Mouse (Mus musculus): ENCODE measurements at regions not wholly inside any gene's neighbourhood (a gene's known extent, or its start where the extent isn't known, plus 50 kb on each side); places are given as distances from the start of the nearest gene placed in this dataset.

DNA sequence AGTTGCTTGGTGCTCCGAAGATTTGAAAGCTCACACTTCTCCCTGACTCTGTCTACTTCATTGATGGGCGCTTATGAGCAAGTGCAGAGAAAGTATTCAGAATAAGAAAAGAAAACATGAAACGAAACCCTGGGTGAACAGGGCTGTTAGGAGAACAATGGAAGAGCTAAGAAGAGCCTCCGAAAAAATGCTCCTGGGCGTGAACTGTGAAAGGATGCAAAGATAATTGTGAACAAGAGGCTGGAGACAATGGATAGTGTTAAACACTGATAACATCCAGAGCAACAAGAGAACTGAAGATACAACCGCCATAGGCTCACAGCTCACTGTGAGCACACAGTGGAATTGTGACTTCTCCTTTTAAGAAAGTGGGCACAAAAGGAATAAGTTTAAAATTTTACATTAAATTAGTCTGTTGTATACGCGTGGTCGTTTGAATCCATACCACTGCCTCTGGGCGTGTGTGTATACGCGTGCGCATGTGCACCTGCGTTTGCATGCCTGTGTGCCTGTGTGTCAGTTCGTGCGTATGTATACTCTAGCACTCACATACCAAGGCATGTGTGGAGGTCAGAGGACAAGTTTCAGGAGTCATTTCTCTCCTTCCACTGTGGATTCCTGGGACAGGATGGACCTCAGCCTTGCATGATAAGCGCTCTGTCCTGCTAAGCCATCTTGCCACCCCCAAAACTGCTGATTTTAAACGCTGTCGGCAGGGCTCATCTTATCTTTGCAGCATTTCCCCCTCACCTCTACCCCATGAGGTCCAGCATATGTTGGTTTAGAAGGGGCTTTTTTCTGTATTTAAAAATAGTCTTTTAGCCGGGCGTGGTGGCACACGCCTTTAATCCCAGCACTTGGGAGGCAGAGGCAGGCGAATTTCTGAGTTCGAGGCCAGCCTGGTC lies 113.0 kb upstream of the 1700016C15Rik start:
- no peak for DNase-seq

DNA sequence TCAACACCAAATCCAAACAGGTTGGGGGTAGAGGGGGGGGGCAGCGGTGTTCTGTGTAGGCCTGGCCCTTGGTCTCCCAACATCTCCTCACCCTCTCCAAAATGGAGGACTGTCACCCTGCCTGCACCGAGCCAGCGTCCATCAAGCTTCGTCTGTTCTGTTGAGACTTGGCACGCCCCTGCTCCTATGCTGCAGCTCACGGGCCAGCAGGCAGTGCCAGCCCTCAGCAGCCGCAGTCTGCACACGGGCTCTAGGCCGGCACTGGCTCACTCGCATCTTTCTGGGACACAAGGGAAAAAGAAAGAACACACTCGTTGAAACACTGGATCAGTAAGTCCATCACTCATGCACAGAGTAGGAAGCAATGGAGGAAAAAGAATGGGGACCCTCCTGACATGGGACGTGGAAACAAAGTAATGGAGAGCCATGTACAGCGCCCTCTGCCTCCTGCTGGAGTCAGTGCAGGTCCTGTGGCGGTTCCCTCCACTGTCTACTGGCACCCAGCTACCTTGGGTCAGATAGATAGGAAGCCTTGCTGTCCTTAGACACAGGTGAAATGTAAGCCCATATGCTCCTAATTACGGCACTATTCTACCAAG lies 109.0 kb upstream of the 1700016C15Rik start:
- DNase-seq = no peak

DNA sequence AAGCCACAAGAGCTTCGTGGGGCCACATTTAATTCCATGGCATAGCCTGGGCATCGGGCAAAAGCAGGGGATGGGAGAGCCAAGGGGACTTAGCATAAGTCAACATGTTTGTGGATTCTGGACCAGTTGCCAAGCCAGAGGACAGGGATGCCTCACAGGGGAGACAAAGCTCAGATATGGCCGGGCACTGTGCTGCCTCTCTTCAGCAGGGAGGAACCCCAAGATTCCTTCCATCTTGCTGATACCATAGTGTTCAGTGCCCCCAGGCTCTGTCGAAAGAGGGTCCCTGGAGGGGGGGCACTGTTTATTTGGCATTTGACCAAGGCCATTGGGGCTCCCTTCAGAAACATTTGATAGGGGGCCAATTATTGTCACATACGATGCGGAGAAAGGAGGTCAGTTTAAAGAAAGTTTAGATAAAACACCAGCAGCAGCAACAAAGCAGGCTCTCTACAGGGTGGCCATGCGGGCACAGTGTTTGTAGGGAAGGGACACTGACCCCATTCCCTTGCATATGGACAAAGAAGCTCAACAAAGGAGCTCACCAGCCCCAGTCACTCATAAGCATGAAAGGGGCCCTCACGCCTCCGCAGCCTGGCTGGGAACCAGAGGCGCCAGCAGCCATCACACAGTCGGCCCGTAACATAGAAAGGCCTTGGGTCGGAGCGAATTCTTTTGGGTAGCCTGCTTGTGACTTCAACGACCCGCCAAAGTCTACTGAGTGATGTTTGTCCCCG lies 107.6 kb upstream of the 1700016C15Rik start:
- no peak for DNase-seq

DNA sequence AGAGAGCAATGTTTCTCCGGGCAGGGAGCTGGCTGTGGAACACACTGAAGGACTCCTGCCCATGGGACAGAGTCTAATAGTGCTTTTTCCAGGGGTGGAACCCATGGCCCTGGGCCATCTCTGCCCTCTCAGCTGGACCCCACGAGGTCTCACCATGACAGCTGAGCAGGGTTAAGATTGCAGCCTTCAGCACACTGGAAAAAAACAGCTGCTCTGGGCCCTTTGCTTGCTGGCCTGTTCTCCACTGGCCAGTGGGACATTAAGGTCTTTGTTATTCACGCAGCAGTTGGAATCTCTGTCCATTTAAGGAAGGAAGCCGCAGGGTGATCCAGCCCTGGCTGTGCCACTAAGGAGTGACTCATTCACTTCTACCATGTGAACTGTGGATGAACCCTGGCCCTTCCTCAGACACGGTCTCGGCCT lies 106.3 kb upstream of the 1700016C15Rik start:
- DNase-seq = no peak

DNA sequence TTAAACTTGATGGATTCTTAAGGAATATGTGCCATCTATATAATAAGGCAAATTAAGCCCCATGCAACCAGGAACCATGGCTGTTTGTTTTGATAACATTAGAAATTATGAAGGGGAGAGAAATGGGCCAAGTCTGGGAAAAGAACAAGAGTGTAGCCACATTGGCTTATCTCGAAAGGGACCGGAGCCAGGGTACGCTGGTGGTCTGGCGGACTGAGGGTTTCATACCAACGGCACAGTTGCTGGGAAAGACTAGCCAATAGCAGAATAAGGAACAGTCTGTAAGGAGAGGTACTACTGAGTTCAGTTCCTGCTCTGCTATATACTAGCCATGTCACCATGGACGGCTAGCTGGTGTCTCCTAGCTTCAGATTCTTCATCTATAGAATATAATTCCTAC lies 105.9 kb upstream of the 1700016C15Rik start:
- DNase-seq = no peak

DNA sequence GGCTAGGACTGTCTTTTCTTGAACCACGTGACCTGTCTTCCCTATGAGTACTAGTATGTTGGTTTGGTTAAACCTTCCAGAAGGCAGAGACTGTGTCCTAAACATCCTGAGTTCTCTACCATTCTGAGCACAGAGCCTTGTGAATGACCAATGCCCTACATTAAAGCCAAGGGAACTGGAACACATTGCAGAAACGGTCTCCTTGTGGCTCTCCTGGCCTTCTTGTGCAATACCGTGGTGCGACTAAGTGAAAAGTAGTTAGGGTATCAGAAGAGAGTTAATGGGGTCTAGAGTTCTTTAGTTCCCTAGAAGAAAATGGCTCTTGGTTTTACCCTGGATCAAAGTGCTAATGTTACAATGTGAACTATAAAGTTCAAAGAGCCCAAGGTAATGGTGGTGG lies 101.8 kb upstream of the 1700016C15Rik start:
- DNase-seq = no peak

DNA sequence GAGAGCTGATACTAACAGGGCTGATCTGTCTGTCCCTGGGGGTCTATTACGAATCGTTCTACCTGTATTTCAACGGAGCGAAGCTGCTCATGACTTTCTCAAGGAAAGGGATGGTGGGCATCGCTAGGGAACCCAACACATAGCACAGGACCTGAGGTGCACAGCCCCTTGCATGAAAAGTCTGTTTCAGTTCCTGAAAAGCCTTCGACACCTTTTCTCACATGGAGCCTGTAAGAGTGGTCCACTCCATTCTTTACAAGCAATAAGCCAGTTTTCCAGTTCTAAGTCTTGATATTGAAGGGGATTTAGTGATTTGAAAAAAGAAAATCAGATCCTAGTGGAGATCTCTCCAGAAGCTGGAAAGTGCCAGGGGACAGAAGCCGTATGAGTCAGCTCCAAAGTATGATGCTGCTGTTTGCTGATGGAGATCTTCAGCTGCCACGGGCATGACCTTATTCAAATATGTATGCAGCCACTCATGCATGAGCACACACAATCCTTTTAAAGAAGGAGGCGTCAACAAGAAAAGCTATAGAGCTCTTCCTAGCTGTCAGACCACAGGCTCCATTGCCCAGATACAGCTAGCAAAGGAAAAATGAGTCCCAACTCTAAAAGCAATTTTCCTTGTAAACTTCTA lies 95.5 kb upstream of the 1700016C15Rik start:
- DNase-seq = no peak

DNA sequence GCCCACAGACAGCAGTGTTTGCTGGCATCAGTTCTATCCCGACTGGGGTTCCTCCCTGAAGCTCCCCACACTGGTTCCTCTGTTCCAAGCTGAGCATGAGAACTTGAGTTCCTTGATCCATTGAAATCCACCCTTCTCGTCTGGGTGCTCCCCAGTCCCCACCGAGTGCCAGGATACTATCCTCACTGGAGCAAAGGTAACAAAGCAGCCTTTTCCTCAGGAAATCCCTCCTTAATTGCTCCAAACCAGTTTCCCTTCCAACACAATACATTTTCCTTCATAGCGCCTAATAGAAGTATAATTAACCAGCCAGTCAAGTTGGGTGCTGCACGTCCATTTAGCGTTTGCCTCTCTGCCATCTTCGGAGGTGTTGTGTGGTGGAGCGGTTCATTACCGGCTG lies 92.6 kb upstream of the 1700016C15Rik start:
- DNase-seq = no peak

DNA sequence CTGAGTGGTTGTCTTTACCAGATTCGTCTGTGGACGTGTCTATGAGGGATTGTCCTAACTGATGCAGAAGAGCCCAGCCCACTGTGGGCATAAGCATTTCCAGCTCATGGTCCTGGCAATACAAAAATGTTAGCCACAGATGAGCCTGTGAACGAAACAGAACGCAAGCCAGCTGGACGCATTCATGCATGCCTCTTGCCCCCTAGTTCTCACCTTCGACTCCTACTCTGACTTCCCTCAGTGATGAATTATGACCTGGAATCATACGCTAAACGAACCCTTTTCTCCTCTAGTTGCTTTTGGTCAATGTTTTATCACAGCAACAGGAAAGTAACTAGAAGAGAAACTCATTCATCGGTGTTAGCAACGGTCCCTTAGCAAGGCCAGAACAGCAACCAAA lies 91.2 kb upstream of the 1700016C15Rik start:
- DNase-seq = no peak

DNA sequence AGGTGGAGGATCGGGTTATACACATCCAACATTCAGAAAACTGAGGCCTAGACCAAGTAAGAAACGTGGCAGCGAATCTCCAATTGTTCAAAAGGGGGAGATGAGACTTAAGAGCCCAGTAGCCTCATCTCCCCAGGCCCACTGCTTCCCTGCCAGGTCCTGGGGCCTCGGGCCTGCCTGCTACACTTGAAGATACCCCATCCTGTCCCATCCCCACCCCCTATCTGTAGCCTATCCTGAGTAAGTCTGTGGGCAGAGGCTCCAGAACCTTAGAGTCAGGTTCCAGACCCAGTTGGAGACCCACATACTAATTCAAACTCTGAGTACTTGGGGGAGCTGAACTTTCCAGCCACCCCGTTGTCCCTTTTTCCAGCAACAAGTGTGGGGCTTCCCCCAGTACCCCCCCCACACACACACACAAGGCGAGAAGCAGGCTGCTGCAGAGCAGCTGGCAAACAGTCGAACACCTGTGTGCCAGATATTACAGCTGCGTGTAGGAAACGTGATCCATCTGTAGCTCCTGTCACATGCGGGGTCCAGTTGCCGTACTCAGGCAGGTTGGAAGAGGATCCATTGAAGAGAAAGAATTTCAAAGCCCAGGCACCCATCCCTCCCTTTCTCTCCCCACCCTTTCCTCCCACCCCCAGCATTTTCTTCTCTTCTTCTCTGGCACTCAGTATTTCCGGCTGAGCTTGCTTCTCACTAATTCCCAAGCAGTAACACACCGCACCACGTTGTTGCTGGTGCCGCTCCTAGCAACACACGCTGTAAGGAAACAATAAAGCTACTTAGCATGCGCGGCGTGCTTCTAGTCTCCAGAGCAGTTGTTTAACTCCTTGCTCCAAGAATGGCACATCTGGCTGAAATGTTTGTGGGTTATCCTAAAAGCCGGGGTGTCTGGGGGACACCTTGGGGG lies 89.4 kb upstream of the 1700016C15Rik start:
- peak in 1 of 2 experiments; percentile 22 for DNase-seq

DNA sequence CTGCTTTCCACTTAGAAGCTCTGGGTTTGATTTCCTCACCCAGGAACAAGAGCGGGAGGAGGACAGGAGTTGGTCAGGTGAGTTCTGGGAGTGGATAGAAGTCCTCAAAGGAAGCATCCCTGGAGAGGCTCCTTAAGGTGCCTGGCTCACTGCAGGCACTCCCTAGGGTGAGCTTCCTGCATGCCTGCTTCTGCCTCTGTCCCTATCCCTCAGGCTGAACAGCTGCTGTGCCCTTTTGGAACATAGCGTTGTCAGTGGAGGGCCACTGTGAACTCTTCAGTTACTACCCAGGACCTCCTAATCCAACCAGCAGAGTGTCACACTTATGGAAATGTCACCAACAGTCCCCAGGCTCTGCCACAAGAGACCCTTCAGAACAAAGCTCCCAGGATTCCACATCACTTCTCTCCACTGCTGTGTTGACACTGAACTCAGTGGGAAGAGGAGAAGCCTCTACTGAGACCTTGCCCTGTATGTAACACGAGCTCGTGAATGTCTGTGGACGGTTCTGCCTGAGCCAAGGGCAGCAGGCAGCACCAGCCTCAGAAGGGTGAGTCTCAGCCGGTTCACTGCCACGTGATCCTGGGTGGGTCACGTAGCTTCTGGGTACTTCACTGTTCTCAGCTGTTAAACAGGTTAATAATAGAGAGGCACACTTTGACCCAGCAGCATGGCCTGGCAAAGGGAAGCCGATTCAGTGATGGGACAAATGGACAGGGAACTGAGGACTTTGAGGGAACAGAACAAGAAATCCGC lies 86.7 kb upstream of the 1700016C15Rik start:
- no peak for DNase-seq

DNA sequence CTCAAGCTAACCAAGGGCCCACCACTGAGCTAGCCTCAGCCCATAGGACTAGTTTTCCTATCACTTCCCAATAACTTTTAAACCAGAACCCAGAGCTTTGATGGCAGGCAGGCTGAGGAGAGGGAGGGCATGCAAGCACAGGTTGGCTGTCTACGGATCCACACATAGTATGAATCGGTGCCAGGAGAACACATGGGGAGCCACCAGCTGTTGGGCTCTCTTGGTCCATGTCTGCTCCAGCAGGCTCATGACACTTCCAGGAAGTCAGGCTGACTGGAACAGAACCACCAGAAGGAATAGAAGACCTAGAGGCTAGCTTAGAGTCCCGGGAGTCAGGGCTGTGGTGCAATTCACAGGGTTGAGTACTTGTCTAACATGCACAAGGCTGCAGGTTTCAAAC lies 86.0 kb upstream of the 1700016C15Rik start:
- DNase-seq = no peak

DNA sequence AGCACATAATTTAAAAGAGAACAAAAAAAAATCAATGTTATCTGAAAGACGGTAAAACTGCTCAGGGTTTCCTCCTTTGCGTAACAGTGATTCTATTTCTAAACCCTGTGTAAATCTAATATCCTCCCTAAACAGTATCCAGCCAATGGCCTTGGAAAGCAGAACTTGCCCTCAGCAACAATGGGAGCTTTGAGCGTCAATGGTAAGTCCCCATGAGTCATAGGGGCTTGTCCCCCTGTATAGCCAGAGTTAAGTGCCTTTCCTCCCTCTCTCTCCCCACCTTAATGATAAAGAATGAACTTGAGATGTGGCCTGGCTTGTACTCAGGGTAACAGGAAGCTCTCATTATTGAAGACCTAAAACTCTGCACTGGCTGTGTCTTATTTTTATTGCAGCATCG lies 85.4 kb upstream of the 1700016C15Rik start:
- DNase-seq = no peak

DNA sequence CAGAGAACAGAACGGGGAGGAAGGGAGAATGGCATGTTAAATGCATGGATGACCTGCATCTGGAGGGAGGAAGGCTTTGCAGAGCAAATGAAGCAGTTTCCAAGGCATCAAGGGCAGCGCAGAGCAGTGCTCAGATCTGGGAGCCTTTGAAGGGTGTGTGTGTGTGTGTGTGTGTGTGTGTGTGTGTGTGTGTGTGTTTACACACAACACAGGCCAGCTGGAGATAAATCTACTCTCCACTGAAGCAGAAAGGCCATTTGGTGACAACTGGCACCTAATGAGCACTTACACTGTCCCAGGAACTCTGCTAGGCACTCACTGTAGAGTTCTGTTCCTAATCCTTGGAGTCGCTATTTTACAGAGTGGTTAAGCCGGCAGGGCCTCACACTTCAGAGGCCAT lies 84.3 kb upstream of the 1700016C15Rik start:
- DNase-seq = no peak

DNA sequence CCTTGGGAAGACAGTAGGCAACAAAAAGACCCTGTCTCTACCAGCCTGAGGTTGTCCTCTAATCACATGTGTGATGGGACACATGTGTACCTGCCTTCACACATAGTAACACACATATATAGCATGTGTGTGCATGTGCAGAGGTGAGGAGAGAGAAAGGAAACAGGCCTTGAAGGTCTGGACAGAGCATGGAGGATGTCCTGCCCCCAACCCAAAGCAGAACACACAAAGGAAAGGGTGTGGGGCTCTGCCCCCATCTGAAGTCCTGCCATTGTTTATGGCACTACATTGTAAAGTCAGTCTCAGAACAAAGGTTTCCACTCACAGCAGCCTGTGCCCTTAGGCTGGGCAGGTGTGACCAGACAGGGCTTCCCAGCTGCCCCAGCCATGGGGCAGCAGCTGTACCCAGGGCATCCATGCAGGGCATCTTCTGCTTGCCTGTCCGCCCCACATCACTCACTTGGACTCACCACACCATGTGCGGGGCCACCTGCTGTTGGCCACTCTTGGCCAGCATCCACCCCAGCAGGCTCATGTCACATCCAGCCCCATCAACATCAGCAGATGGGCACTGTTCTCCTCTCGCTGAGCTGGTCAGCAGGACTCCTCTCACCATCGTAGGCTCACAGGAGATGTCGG lies 83.6 kb upstream of the 1700016C15Rik start:
- DNase-seq = no peak

DNA sequence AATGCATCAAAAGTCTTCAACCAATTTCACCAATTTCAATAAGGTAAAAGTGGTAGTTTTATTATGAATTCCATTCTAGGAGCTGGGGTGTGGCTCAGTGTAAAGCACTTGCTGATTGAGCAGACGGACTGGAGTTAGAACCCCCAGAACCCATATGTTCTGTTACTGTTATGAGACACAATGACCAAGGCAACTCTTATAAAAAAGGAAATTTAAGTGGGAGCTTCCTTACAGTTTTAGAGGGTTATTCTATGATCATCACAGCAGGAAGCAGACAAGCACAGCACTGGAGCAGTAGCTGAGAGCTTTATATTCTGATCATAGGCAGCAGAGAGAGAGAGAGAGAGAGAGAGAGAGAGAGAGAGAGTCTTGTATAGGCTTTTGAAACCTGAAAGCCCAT lies 81.7 kb upstream of the 1700016C15Rik start:
- DNase-seq = no peak

DNA sequence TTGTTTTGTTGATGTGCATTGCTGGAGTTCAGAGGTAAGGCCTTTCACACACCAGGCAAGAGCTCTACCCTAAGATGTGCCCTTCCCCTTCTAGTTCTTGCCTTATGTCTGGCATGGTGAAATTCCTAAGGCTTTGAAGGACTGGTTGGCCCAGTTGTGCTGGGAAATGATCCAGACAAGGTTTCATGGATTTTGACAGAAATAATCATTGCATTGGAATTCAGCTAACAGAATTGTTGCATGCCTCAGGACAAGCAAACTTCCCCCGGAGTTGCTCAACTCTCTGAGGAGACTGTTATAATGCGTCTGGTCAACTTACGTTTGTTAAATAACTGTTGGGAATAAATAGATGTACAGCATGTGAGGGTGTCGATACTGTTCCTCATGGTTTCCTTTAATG lies 80.6 kb upstream of the 1700016C15Rik start:
- DNase-seq = no peak

DNA sequence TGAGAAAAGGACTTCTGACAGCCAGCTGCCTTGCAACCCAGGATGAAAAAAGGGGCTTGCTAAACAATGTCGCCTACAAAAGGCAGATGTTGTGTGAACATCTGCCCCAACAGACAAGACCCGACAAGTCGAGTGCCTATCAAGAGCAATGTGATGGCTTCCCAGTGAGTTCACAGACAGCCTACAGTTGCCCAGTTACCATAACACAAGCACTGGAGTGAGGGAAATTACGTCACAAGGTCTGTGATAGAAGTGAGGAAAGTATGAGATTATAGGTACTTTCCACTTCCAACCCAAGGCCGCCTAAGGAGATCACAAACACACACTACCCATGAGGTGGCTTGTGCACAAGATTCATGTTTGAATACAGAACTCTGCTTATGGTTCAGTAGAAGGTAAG lies 78.4 kb upstream of the 1700016C15Rik start:
- DNase-seq = no peak

DNA sequence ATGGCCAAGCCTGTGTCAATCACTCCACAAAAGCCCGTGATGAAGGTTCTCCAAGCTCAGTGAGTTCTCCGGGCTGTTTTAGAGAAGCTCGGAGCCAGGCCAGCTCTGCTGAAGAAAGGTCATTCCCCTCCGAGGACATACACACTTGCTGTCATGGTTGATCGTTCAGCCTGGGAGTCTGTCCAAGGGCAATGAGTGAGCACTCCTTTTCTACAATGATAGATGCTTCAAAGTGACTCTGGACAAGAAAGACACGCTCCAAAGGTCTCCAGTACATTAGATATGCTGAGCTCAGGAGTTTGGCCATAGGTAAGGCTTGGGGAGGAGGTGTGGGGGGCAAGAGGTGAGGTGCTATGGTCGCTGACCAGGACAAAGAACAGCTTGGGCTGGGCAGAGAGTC lies 66.5 kb upstream of the 1700016C15Rik start:
- DNase-seq = no peak

DNA sequence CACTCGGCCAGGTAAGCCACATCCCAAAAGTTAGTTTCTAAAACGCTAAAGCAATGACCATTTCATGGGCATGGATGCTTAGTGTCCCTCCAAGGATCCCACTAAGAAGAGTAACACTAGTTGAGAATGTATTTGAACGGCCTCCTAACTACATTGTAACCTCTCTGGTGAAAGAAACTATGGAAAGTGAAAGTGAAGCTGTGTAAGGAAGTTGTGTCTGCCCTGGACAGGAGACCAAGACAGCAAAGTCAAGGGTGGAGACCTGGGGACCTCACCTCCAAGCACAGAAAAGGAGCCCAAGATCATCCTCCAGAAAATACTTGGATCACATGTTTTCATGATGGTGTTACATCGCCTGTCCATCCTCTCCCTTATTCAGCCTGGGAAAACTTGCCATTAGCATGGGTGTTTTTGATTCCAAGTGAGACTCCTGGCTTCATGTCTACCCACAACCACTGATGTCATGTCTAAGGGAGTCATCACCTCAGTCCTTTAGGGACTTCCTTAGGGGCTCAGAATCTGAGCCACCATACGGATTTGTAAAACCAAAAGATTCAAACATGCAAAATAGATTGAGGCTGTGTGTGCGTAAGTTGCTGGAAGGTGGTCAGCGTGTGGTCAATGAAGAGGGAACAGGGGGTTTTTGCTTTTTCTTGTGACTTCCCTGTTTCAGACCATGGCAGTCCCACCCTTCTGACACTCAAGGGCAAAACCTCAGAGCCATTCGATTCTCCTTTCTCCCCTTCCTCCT lies 62.4 kb upstream of the 1700016C15Rik start:
- no peak for DNase-seq
